Mouse (Mus musculus) adrenal gland (tissue): ENCODE data around the gene Hmcn2.

Source experiments
- intact Hi-C: fragments of 180-260 bp; cut with DNase I; formaldehyde crosslinking; loops from one replicate; pipeline ENCODE4 v1.15.1; 2025

Hmcn2 gene

DNA sequence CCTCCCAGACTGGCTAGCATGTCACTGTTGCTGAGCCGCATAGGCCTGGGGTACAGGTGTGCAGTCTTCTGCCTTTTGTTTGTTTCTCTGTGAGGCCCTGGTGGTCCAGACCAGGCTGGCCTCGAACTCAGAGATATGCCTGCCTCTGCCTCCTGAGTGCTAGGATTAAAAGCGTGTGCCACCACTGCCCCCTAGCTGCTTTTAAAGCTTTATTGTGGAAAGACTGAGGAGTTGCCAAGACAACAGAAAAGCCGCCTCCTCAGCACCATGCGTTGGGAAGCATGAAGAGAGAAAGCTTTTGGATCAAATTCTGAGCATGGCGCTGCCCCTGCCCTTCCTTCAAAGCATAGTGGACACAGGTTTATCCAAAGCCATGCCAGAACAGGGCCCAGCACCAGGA lies 194.6 kb downstream of the Hmcn2 start:
- intact Hi-C loops = no loop called here
